Mouse (Mus musculus) layer of hippocampus, postnatal 36 days (tissue): Measurements from ENCODE around the gene Wdsub1. TPM values are rescaled to one million over a fixed set of nuclear protein-coding genes. Genes with fewer than 3 reads are reported as not detected.
A peak's percentile ranks its signal among the peaks of the same experiment; 100 is the strongest.
"Not testable (repeated sequence)": the region's sequence is repeated elsewhere in the genome, so short reads cannot be mapped to it uniquely, and the experiment has no call there.

Experiments used
- DNase-seq, 2 experiments: peaks; one replicate each; pipeline ENCODE4 v3.0.0; 2022
- total RNA-seq, 2 experiments: library from RNA; stranded (reverse); gene quantifications; 2 replicates each; pipeline ENCODE4 v1.2.3; 2021

Gene Wdsub1
- total RNA-seq: 10 to 100 TPM; 21.9 to 23.9 TPM

GRCm38 (mm10) chr2:59881831-59882741 lies at the start of gene Wdsub1:
Wdsub1 (minus strand) TSS chr2:59882591.
- DNase-seq: peak; percentile 88 to 91

GRCm38 (mm10) chr2:59913610-59914009 lies 31.2 kb upstream of the Wdsub1 start:
- no peak for DNase-seq

DNA sequence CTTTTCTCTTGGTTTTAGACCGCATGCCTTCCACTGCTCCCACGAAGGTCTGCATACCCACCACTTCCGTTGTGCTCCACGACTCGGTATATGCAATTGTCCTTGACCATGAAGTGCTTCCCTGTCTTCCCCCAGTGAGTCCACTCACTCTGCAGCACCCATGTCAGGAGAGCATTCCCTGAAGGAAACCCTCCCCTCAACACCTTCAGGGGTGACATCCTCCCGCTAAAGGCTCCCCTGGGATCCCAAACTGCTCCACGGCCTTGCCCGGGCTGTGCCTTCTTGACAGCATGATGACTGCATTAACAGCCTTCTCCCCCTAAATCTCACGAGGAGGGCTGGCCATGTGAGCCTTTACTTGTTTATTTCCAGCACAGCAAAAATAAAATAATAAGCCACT lies 25.7 kb upstream of the Wdsub1 start:
- no peak for DNase-seq

DNA sequence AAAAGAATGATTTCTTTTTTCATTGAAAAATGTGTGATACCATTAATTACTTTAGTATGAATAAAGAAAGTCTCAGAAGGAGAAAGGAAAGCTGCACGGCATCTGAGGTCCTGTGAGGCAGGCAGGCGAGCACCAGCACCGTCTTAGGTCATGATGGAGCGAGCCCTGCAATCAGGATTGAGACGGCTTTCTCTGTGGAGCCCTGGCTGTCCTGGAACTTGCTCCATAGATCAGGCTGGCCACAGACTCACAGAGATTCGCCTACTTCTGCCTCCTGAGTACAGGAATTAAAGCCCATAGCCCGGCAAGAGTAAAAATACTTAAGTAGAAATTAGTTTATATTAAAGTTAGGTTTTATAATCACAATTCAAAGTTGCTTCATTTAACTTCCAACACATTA lies 21.6 kb upstream of the Wdsub1 start:
- DNase-seq: no peak

DNA sequence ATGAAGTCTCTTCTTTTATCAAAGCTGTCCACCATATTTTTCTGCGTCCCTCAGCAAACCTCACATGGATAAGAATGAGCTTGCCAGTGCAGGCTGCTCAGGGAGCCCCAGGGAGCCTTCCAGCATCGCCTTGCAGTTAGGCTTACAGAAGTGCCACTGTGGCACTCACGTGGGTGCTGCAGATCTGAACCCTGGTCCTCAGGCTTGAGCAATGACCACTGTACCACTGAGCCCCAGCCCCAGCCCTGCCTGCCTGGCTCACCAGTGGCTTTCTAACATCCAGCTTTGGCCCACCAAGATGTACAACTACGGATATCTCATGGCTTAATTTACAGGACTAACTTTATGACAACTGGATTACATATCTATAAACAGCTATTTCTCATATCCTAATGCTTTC lies 16.3 kb upstream of the Wdsub1 start:
- DNase-seq: no peak

DNA sequence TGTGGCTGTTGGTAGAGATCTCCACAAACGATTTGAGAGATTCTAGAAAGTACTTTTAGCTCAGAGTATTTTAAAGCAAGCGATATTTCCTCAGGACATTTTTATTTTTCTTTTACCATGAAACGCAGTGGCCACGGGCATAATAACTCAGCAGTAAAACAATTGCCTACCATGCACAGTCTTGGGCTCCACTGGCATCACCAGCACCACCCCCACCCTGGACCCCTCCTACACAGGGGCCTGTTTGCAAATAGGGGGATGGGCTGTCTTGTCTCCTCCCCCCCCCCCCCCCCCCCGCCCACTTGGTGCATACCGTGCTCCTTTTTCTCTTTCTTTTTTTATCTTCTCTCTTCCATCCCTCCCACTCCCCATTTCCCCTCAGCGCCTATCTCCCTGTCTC lies 15.7 kb upstream of the Wdsub1 start:
- DNase-seq: no peak

GRCm38 (mm10) chr2:59896837-59897236 lies 14.4 kb upstream of the Wdsub1 start:
- DNase-seq: no peak

DNA sequence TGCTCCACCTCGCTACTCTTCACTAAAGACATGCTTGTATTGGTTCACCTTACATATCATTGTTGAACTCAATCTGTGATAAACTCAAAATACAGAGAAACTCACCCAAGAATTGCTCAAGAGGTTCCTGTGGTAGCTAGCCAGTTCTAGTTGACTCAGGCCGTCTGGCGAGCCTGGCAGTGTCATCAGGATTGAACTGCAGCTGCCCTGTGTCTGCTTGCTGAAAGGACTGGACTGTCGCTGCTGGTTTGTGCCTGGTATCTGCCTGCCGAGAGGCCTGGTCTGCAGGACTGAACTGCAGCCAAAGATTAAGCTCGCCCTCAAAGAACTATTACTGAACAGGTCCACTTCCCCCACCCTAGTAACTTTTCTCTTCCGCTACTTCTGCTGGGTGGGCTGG lies 14.0 kb upstream of the Wdsub1 start:
- DNase-seq: no peak

GRCm38 (mm10) chr2:59889699-59890098 lies 7.3 kb upstream of the Wdsub1 start:
- DNase-seq: no peak

GRCm38 (mm10) chr2:59882742-59883281 lies 421 bp upstream of the Wdsub1 start:
- DNase-seq: no peak

GRCm38 (mm10) chr2:59881404-59881803 lies 987 bp downstream of the Wdsub1 start:
- DNase-seq: no peak

GRCm38 (mm10) chr2:59878221-59878620 lies 4.2 kb downstream of the Wdsub1 start:
- DNase-seq: no peak

DNA sequence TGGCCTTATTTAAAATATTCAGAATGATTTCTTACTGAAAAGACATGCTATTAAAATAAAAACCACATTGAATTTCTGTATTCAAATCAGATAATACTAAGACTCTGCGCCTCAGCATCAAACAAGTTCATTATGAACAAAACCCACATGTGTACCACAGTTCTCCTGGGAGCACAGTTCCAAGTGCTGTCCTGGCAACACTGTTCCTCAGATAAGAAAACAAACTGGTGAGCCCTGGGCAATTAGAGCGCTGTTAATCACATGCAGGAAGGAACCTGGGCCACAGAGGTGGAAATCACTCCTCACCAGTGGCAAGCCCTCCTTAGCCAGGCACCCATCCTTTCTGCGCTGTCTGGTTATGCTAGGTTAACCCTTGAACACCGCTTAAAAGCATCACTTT lies 5.1 kb downstream of the Wdsub1 start:
- DNase-seq: no peak

DNA sequence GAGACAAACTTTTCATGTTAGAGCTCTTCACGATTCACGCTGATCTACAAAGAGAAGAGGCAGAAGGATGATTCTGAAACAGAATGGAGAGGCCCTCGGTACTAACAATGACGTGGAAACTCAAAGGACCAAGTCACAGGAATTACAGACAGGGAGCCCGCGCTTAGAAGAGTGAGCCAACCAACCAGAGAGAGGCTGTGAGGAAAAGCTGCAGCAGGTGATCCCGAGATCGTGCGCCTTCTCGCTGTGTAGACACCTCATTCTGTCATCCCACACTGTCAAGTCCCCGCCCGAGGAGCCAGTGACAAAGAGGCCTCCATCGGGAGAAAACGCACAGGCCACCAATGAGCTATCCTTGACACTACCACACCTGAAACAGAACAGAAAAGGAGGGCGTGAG lies 5.9 kb downstream of the Wdsub1 start:
- DNase-seq: no peak

DNA sequence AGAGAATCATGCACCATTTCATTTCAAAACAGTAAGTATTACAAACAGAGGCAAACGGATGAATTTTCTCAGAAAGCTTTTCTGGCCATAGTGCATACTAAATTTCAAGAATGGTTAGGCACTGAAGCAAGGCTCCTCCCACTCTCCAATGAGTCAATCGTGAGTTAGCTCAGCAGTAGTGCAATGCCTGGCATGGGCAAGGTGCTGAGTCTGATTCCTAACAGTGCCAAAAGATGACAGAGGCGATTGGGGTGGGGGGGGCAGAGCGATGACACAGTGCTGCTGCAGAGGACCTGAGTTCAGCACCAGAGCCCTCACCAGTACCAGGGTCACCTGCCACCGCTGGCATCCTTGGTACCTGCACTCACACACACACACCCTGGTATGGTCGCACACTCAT lies 11.9 kb downstream of the Wdsub1 start:
- no peak for DNase-seq

GRCm38 (mm10) chr2:59862618-59863017 lies 19.8 kb downstream of the Wdsub1 start:
- DNase-seq: no peak

GRCm38 (mm10) chr2:59854363-59854762 lies 28.0 kb downstream of the Wdsub1 start:
- DNase-seq: no peak

GRCm38 (mm10) chr2:59853543-59853942 lies 28.8 kb downstream of the Wdsub1 start:
- no peak for DNase-seq

DNA sequence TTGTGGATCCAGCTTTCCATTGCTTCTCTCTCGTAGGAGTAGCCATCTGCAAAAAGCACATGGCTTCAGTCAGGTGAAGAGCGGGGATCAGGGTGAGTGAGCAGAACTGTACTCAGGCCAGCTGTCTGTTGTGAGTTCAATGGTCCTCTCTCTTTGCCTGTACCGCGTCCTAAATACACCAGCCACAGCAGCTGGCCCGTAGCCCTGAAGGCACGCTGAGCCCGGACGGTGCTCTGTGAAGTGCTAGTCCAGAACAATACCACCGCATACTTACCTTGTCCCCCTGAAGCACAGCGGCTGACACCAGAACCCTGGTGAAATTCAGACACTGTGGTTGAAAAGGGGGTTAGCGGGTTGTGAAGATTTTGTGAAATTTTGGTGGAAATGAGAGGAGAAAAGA lies 29.5 kb downstream of the Wdsub1 start:
- DNase-seq: no peak

DNA sequence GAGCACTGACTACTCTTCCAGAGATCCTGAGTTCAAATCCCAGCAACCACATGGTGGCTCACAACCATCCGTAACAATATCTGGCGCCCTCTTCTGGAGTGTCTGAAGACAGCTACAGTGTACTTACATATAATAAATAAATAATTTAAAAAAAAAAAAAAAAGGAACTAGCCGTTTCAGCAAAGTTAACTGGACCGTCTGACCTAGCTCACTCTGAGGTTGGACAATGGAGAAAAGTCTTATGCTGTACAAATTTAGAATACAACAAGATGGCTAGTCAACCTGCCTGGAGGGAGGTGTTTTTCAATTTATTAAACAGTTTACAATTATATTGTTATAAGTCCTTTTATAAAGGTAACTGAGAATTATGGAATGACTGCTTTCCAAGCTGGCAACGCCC lies 30.5 kb downstream of the Wdsub1 start:
- not testable (repeated sequence) for DNase-seq

DNA sequence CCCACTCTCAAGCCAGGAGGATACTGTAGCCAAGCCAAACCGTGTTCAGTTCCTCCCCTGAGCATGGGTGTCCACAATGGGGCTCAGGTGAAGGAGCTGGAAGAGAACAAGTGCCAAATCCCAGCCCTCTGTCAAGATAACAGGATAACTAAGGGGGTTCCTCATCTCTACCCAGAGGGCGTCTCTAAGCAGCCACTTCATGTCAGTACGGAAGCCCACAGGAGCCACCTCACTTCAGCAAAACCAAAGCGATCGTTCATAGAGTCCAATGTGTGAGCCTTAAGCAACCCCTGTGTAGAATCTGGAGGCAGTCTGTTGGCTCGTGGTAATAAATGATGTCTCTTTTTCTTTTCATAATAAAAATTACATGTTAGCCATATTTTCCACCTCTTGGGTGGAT lies 38.5 kb downstream of the Wdsub1 start:
- no peak for DNase-seq

DNA sequence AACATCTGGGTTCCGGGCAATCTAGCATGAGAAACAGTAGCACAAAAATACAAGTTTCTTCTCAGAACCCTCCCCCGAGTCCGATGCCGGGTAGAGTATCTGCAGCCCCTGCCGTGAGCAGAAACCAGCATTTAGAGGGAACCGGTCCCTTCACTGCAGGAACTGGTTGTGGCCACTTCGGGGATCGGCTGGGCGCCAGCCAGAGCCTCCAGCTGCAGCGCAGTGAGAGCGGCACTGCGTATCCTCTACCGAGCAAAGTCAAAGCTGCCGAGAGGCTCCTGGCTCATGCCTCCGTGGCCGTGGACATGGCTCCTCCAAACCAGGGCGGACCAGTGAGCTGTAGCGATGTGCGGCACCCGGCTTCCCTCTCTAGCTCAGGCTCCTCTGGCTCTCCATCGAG lies 39.2 kb downstream of the Wdsub1 start:
- no peak for DNase-seq

DNA sequence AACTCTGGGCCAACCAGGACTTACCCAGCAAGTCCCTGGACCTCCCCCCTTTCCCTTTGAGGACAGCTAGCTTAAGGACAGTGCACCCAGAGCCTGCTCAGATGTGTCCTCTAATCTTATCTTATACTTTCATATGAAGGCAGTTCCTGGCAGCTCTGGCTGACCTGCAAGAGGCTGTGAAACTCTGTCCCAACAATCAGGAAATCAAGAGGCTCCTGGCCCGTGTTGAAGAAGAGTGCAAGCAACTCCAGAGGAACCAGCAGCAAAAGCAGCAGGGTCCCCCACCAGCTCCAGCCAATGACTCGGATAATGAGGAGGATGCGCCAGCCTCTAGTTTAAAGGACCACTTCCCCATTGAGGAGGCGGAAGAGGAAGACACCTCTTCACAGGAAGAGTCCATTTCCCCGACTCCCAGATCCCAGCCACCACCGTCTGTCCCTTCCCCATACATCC lies 39.8 kb downstream of the Wdsub1 start:
- DNase-seq: no peak

GRCm38 (mm10) chr2:59841944-59842343 lies 40.4 kb downstream of the Wdsub1 start:
- DNase-seq: no peak
